Mouse (Mus musculus) brain, embryonic 14.5 days (tissue): ENCODE measurements around the gene Vmn2r113.
"Not testable (repeated sequence)": the region's sequence is repeated elsewhere in the genome, so short reads cannot be mapped to it uniquely, and the experiment has no call there.

Experiments used
- CTCF ChIP-seq: fragments of 200-500 bp; IDR thresholded peaks from 2 replicates; pipeline ENCODE4 v1.5.1; 2012; ENCODE audit warnings: inconsistent platforms, mild to moderate bottlenecking, moderate library complexity, borderline replicate concordance; ENCODE audit not compliant: insufficient read depth, insufficient read length; ENCODE audit errors: extremely low read depth
- POLR2A ChIP-seq: fragments of 200-500 bp; IDR thresholded peaks from 2 replicates; pipeline ENCODE4 v1.6.1; 2012; ENCODE audit warnings: mild to moderate bottlenecking, inconsistent platforms, borderline replicate concordance; ENCODE audit not compliant: poor library complexity, insufficient read depth, insufficient read length, severe bottlenecking; ENCODE audit errors: extremely low read depth

GRCm38 (mm10) chr17:22942684-22943083 lies at the start of gene Vmn2r113:
- not testable (repeated sequence) for TF ChIP-seq CTCF, POLR2A
